30 mouse cellular contexts compared by ENCODE assay signal in the genomic region with DNA sequence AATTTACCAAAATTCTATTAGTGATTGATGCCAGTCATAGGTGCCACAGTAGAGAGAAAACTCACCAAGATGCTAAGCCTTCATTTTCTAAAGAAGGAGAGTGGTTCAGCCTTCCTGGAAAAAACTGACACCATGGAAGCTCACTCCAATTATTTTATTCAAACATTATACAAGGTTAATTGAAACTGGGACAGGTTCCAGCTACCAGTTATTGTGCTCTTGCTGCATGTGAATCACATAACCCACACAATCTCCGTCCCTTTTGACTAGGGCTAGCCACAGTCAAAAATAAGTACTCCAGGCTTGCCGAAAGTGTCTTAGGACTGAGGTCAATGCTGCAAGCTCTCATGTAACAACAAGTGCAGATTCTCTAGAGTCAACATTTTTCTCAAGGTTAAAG. TPM values are rescaled to one million over a fixed set of nuclear protein-coding genes. Genes with fewer than 3 reads are reported as not detected.
A peak's percentile ranks its signal among the peaks of the same experiment; 100 is the strongest.
DNase-seq lines count a peak whose midpoint lies in the region; ATAC-seq and TF ChIP-seq lines count a peak whose summit lies in the region.
"Had no signal": no experiment of that assay in that cellular context is flagged by ENCODE, and none has a peak within 500 bp of the region (broad histone marks: within the 10 kb centered on the region; RNA-seq: fewer than 3 reads in every experiment).

No protein-coding gene starts in this region.

- H3K27ac ChIP-seq in forebrain, embryonic 14.5 days (ENCODE audit: low read depth, low read length), result no peak overlapping the region
- H3K27ac ChIP-seq in forebrain, embryonic 15.5 days (replicated peaks), result no peak overlapping the region
- no peak overlapping the region for H3K27ac ChIP-seq in gastrocnemius, adult 2 months

- no peak for TF ChIP-seq POLR2A in brain, embryonic 14.5 days (IDR thresholded peaks at IDR 0.05; ENCODE audit: borderline replicate concordance, extremely low read depth, insufficient read depth, insufficient read length, poor library complexity, severe bottlenecking)

- H3K9ac ChIP-seq in forebrain, embryonic 14.5 days (ENCODE audit: low read length), result no peak overlapping the region
- H3K9ac ChIP-seq in forebrain, embryonic 15.5 days (replicated peaks), result no peak overlapping the region

- H3K4me3 ChIP-seq in forebrain, embryonic 14.5 days (ENCODE audit: low read depth, low read length), result no peak overlapping the region
- no peak overlapping the region for H3K4me3 ChIP-seq in forebrain, embryonic 15.5 days
- no peak overlapping the region for H3K4me3 ChIP-seq in gastrocnemius, adult 2 months

- intact Hi-C loops in gastrocnemius, adult 2 months (cut with DNase I), result no loop called here

- no peaks in the 10 kb centered on the region for H3K36me3 ChIP-seq in forebrain, embryonic 14.5 days (ENCODE audit: control insufficient read depth, insufficient read depth, low read length)
- no peaks in the 10 kb centered on the region for H3K36me3 ChIP-seq in forebrain, embryonic 15.5 days
- H3K36me3 ChIP-seq: G1E had no signal

- TF ChIP-seq CTCF in brain, embryonic 14.5 days (IDR thresholded peaks at IDR 0.05; ENCODE audit: borderline replicate concordance, extremely low read depth, insufficient read depth, insufficient read length), result no peak
- TF ChIP-seq CTCF in gastrocnemius, adult 2 months (IDR thresholded peaks at IDR 0.05), result no peak

- no peaks in the 10 kb centered on the region for H3K4me1 ChIP-seq in forebrain, embryonic 14.5 days (ENCODE audit: control insufficient read depth, insufficient read depth, low read length)
- no peaks in the 10 kb centered on the region for H3K4me1 ChIP-seq in forebrain, embryonic 15.5 days

- H3K4me2 ChIP-seq in forebrain, embryonic 14.5 days (ENCODE audit: low read length), result no peak overlapping the region
- H3K4me2 ChIP-seq in forebrain, embryonic 15.5 days (replicated peaks), result no peak overlapping the region

- DNase-seq in forebrain, embryonic 14.5 days (ENCODE audit: low spot score), result peak; percentile 71
- DNase-seq in Muller cell, postnatal 12 days (ENCODE audit: inconsistent ontology term), result peak; percentile 73
- peak; percentile 11 for DNase-seq in brain, adult 2 months (ENCODE audit: low read depth, low spot score)
- peak; percentile 82 for DNase-seq in brain, embryonic 14.5 days (ENCODE audit: low read depth)
- DNase-seq in cerebellum, postnatal 4 days (ENCODE audit: low spot score in 2 of 2), result no peak
- DNase-seq in gastrocnemius, adult 2 months, result no peak
- no peak for DNase-seq in lung, postnatal 4 days
- DNase-seq: adrenal gland, adult 2 months; adrenal gland, adult 8-10 months; adrenal gland, postnatal 10 days; adrenal gland, postnatal 14 days; adrenal gland, postnatal 25 days; adrenal gland, postnatal 36 days; B cell, adult 2 months; cerebellum, adult 11 months; cerebellum, adult 11-12 months; cerebellum, adult 18-20 months; cerebellum, adult 2 months; cerebellum, adult 8-10 months had no signal

- 27% methylated on average over 2 of the region's 2 CpGs for WGBS in forebrain, embryonic 14.5 days
- WGBS in forebrain, embryonic 15.5 days, result 32% methylated on average over 2 of the region's 2 CpGs

- ATAC-seq in forebrain, embryonic 14.5 days, result peak; percentile 18; the same call in 1 of the 2 replicates
- no peak for ATAC-seq in forebrain, embryonic 15.5 days (replicated peaks)
- ATAC-seq: activated CD4-positive, CD25-positive, alpha-beta regulatory T cell, adult 4 months; CD4-positive, CD25-positive, alpha-beta regulatory T cell, adult 4 months; Patski had no signal

- H3K27me3 ChIP-seq in forebrain, embryonic 14.5 days (replicated peaks; ENCODE audit: control insufficient read depth, insufficient read depth, low read length), result no peaks in the 10 kb centered on the region
- H3K27me3 ChIP-seq in forebrain, embryonic 15.5 days, result no peaks in the 10 kb centered on the region
- H3K27me3 ChIP-seq: CH12.LX had no signal

- H3K9me3 ChIP-seq in forebrain, embryonic 14.5 days (replicated peaks; ENCODE audit: control insufficient read depth, low read length), result no peaks in the 10 kb centered on the region
- H3K9me3 ChIP-seq in forebrain, embryonic 15.5 days, result no peaks in the 10 kb centered on the region

RNA-seq across cellular contexts. Expression of gene Cypt12, which starts 8.0 kb away (rescaled TPM):
- not detected in 2 replicates for polyA plus RNA-seq in forebrain, embryonic 14.5 days (2014; fragmentation: Nextera tagmentation; extraction: Ambion mirVana)
- not detected in 2 replicates for polyA plus RNA-seq in forebrain, embryonic 15.5 days (2015; fragmentation: Nextera tagmentation; extraction: Ambion mirVana)
- polyA plus RNA-seq in brain, embryonic 14.5 days (2012; rRNA removed), result not detected in 2 replicates
- not detected for total RNA-seq in gastrocnemius, adult 2 months (2021)
- total RNA-seq: adrenal gland, adult 18-20 months; adrenal gland, adult 2 months; adrenal gland, adult 8-10 months; adrenal gland, postnatal 10 days; adrenal gland, postnatal 14 days; adrenal gland, postnatal 25 days; adrenal gland, postnatal 36 days; adrenal gland, postnatal 4 days; CH12.LX; ES-E14; MEL had no signal
- polyA plus RNA-seq: activated CD4-positive, CD25-positive, alpha-beta regulatory T cell, adult 4 months; adrenal gland, adult 2 months; C2C12; CD4-positive, CD25-positive, alpha-beta regulatory T cell, adult 4 months; cerebellum, adult 2 months; G1E; Patski had no signal

Comparison
In these comparisons a context has a peak if more than half of its experiments do, and no peak if none do; other contexts are left out.
1. DNase-seq: peak in forebrain, embryonic 14.5 days (single experiment), Muller cell, postnatal 12 days (single experiment), brain, adult 2 months (single experiment) and brain, embryonic 14.5 days (single experiment); none in cerebellum, postnatal 4 days (0 of 2), gastrocnemius, adult 2 months (single experiment) and lung, postnatal 4 days (0 of 2).